Mouse (Mus musculus): Measurements from ENCODE around the gene Gfra1.

GRCm38 (mm10) chr19:58399166-58399565 lies 56.5 kb downstream of the Gfra1 start:
- TF ChIP-seq CHD2 (IDR thresholded peaks at IDR 0.05; ENCODE audit: low read length) (no peak), CTCF (conservative IDR thresholded peaks at IDR 0.05 in 1 of 2, IDR thresholded peaks at IDR 0.05 in 1 of 2; ENCODE audit: low read depth in 2 of 2, low read length in 2 of 2) (no peak)
